Mouse (Mus musculus): Measurements from ENCODE around the gene Pex14.

- TF ChIP-seq CTCF (IDR thresholded peaks at IDR 0.05) = no peak
- TF ChIP-seq EP300 (IDR thresholded peaks at IDR 0.05) = no peak
These were observed 42.7 kb downstream of the Pex14 start for GRCm38 (mm10) chr4:149056957-149057356.

Measured in lung, postnatal 0 days (tissue).